Mouse (Mus musculus): Measurements from ENCODE around the gene Supt3.

- TF ChIP-seq CTCF (IDR thresholded peaks at IDR 0.05; ENCODE audit: borderline replicate concordance, extremely low read depth, insufficient read depth, insufficient read length) (peak; percentile 24; the same call in 1 of the 2 replicates), POLR2A (IDR thresholded peaks at IDR 0.05; ENCODE audit: borderline replicate concordance, extremely low read depth, insufficient read depth, insufficient read length, poor library complexity, severe bottlenecking) (no peak)
These were observed 383.7 kb downstream of the Supt3 start for GRCm38 (mm10) chr17:45160651-45161050.
